Mouse (Mus musculus): ENCODE data around the gene Upk1a.

DNA sequence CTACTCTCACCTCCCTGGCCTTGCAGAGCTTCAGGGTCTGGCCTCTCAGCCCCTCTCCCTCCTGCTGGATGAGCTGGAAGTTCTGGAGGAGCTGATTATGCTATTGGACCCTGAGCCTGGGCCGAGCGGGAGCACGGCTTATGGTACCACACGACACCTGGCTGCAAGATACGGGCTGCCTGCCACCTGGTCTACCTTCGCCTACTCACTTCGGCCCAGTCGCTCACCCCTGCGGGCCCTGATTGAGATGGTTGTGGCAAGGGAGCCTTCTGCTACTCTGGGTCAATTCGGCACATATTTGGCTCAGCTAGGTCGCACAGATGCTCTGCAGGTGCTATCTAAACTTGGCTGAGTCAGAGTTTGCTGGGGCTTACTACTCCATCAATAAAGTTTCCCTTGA is 45.1 kb downstream of the Upk1a start:
- TF ChIP-seq GATA1 (IDR thresholded peaks at IDR 0.05; ENCODE audit: low read depth, low read length): no peak
- no peak for TF ChIP-seq CHD2 (IDR thresholded peaks at IDR 0.05; ENCODE audit: low read length)
- no peak for TF ChIP-seq MAX (IDR thresholded peaks at IDR 0.05; ENCODE audit: low read length)
- TF ChIP-seq TCF12 (IDR thresholded peaks at IDR 0.05; ENCODE audit: low read depth, low read length): no peak
- no peak for TF ChIP-seq POLR2A (IDR thresholded peaks at IDR 0.05; ENCODE audit: control insufficient read depth in 1 of 2, insufficient read depth in 1 of 2, low read depth in 1 of 2, low read length in 2 of 2, poor library complexity in 1 of 2)
- TF ChIP-seq CTCF (IDR thresholded peaks at IDR 0.05 in 2 of 3, conservative IDR thresholded peaks at IDR 0.05 in 1 of 3; ENCODE audit: control insufficient read depth in 1 of 3, insufficient read depth in 1 of 3, low read depth in 2 of 3, low read length in 3 of 3, poor library complexity in 1 of 3, severe bottlenecking in 1 of 3): no peak
- TF ChIP-seq TBP (IDR thresholded peaks at IDR 0.05; ENCODE audit: low read depth, low read length): no peak
- TF ChIP-seq MXI1 (IDR thresholded peaks at IDR 0.05; ENCODE audit: low read depth, low read length): no peak
- TF ChIP-seq POLR2AphosphoS2 (IDR thresholded peaks at IDR 0.05; ENCODE audit: low read length): no peak
- no peak for TF ChIP-seq MEF2A (IDR thresholded peaks at IDR 0.05; ENCODE audit: extremely low read depth, insufficient replicate concordance, low read depth, low read length, poor library complexity, severe bottlenecking)
- TF ChIP-seq RAD21 (IDR thresholded peaks at IDR 0.05; ENCODE audit: low read depth, low read length): no peak
- TF ChIP-seq CHD1 (IDR thresholded peaks at IDR 0.05; ENCODE audit: low read depth, low read length): no peak

Data from MEL (cell line).